Mouse (Mus musculus): Measurements from ENCODE around the gene Bin2. TPM values are rescaled to one million over a fixed set of nuclear protein-coding genes. Genes with fewer than 3 reads are reported as not detected.
A peak's percentile ranks its signal among the peaks of the same experiment; 100 is the strongest.
"Not testable (repeated sequence)": the region's sequence is repeated elsewhere in the genome, so short reads cannot be mapped to it uniquely, and the experiment has no call there.

The Bin2 gene
- total and polyA plus RNA-seq, 2 experiments from 2014 or later: 1.2 to 2.7 TPM

GRCm38 (mm10) chr15:100613584-100613983 lies 55.8 kb downstream of the Bin2 start:
- H3K36me3 ChIP-seq (ENCODE audit: insufficient read depth, low read length): peaks cover 6% of the 10 kb centered on the region
- peak; percentile 91 for TF ChIP-seq CTCF (IDR thresholded peaks at IDR 0.05)
- H3K4me3 ChIP-seq (ENCODE audit: low read depth, low read length): no peak overlapping the region
- no peak overlapping the region; the same call in 1 of the 2 replicates for H3K27ac ChIP-seq (ENCODE audit: low read depth, low read length)
- H3K9ac ChIP-seq (replicated peaks; ENCODE audit: low read length, poor library complexity, severe bottlenecking): no peak overlapping the region
- DNase-seq (ENCODE audit: low spot score) (peak; percentile 79), ATAC-seq (ENCODE audit: low FRiP score) (no peak)
- peak overlapping the region; percentile 38 for H3K4me2 ChIP-seq (ENCODE audit: low read depth, low read length, poor library complexity, severe bottlenecking)
- no peaks in the 10 kb centered on the region for H3K27me3 ChIP-seq (ENCODE audit: insufficient read depth, low read length)
- H3K9me3 ChIP-seq (ENCODE audit: low read length): no peaks in the 10 kb centered on the region
- 8% methylated on average over 16 of the region's 16 CpGs for WGBS
- H3K4me1 ChIP-seq (ENCODE audit: insufficient read depth, low read length): 0 out of 2 replicates have a peak, but pooled peaks cover 4% of the 10 kb centered on the region

- no peak overlapping the region for H3K9ac ChIP-seq (replicated peaks; ENCODE audit: low read length, poor library complexity, severe bottlenecking)
- H3K4me3 ChIP-seq (ENCODE audit: low read depth, low read length): no peak overlapping the region
- TF ChIP-seq CTCF (IDR thresholded peaks at IDR 0.05): peak; percentile 42
- WGBS: 69% methylated on average over 2 of the region's 2 CpGs
- ATAC-seq (ENCODE audit: low FRiP score) (no peak), DNase-seq (ENCODE audit: low spot score) (no peak)
- H3K27ac ChIP-seq (ENCODE audit: low read depth, low read length): no peak overlapping the region
- H3K27me3 ChIP-seq (ENCODE audit: insufficient read depth, low read length): no peaks in the 10 kb centered on the region
- 0 out of 2 replicates have a peak, but pooled peaks cover 4% of the 10 kb centered on the region for H3K4me1 ChIP-seq (ENCODE audit: insufficient read depth, low read length)
- H3K4me2 ChIP-seq (ENCODE audit: low read depth, low read length, poor library complexity, severe bottlenecking): no peak overlapping the region
- H3K9me3 ChIP-seq (ENCODE audit: low read length): no peaks in the 10 kb centered on the region
- no peaks in the 10 kb centered on the region for H3K36me3 ChIP-seq (ENCODE audit: insufficient read depth, low read length)
These were observed 56.9 kb downstream of the Bin2 start for GRCm38 (mm10) chr15:100612432-100612831.

- H3K27ac ChIP-seq (ENCODE audit: low read depth, low read length): no peak overlapping the region
- H3K9ac ChIP-seq (replicated peaks; ENCODE audit: low read length, poor library complexity, severe bottlenecking): no peak overlapping the region
- H3K4me2 ChIP-seq (ENCODE audit: low read depth, low read length, poor library complexity, severe bottlenecking): no peak overlapping the region
- no peak for DNase-seq (ENCODE audit: low spot score)
- TF ChIP-seq CTCF (IDR thresholded peaks at IDR 0.05): no peak
- H3K27me3 ChIP-seq (ENCODE audit: insufficient read depth, low read length): no peaks in the 10 kb centered on the region
- no peaks in the 10 kb centered on the region for H3K9me3 ChIP-seq (ENCODE audit: low read length)
- 0 out of 2 replicates have a peak, but pooled peaks cover 4% of the 10 kb centered on the region for H3K4me1 ChIP-seq (ENCODE audit: insufficient read depth, low read length)
- no peak overlapping the region for H3K4me3 ChIP-seq (ENCODE audit: low read depth, low read length)
- no peaks in the 10 kb centered on the region for H3K36me3 ChIP-seq (ENCODE audit: insufficient read depth, low read length)
- 89% methylated on average over 7 of the region's 7 CpGs for WGBS
- no peak for ATAC-seq (ENCODE audit: low FRiP score)
These were observed 57.4 kb downstream of the Bin2 start for GRCm38 (mm10) chr15:100611951-100612350.

- H3K9me3 ChIP-seq (ENCODE audit: low read length); ATAC-seq (ENCODE audit: low FRiP score); H3K4me1 ChIP-seq (ENCODE audit: insufficient read depth, low read length); H3K27me3 ChIP-seq (ENCODE audit: insufficient read depth, low read length); DNase-seq (ENCODE audit: low spot score); H3K9ac ChIP-seq (replicated peaks; ENCODE audit: low read length, poor library complexity, severe bottlenecking); H3K4me3 ChIP-seq (ENCODE audit: low read depth, low read length); H3K27ac ChIP-seq (ENCODE audit: low read depth, low read length); H3K36me3 ChIP-seq (ENCODE audit: insufficient read depth, low read length); H3K4me2 ChIP-seq (ENCODE audit: low read depth, low read length, poor library complexity, severe bottlenecking): not testable (repeated sequence)
- peak; percentile 21; the same call in 1 of the 2 replicates for TF ChIP-seq CTCF (IDR thresholded peaks at IDR 0.05)
- 93% methylated on average over 8 of the region's 8 CpGs for WGBS
These were observed 62.7 kb downstream of the Bin2 start for GRCm38 (mm10) chr15:100606677-100607076.

GRCm38 (mm10) chr15:100601669-100602068 lies 67.7 kb downstream of the Bin2 start:
- H3K27ac ChIP-seq (ENCODE audit: low read depth, low read length): no peak overlapping the region
- WGBS: 65% methylated on average over 3 of the region's 3 CpGs
- TF ChIP-seq CTCF (IDR thresholded peaks at IDR 0.05): no peak
- no peaks in the 10 kb centered on the region for H3K9me3 ChIP-seq (ENCODE audit: low read length)
- H3K36me3 ChIP-seq (ENCODE audit: insufficient read depth, low read length): no peaks in the 10 kb centered on the region
- ATAC-seq (ENCODE audit: low FRiP score) (no peak), DNase-seq (ENCODE audit: low spot score) (no peak)
- no peaks in the 10 kb centered on the region; the same call in 1 of the 2 replicates for H3K4me1 ChIP-seq (ENCODE audit: insufficient read depth, low read length)
- no peak overlapping the region for H3K9ac ChIP-seq (replicated peaks; ENCODE audit: low read length, poor library complexity, severe bottlenecking)
- no peaks in the 10 kb centered on the region for H3K27me3 ChIP-seq (ENCODE audit: insufficient read depth, low read length)
- no peak overlapping the region for H3K4me2 ChIP-seq (ENCODE audit: low read depth, low read length, poor library complexity, severe bottlenecking)
- no peak overlapping the region for H3K4me3 ChIP-seq (ENCODE audit: low read depth, low read length)

- Histone ChIP-seq H3K4me2 (ENCODE audit: low read depth, low read length, poor library complexity, severe bottlenecking) (peak overlapping the region; percentile 80), H3K36me3 (ENCODE audit: insufficient read depth, low read length) (no peaks in the 10 kb centered on the region), H3K27me3 (ENCODE audit: insufficient read depth, low read length) (no peaks in the 10 kb centered on the region), H3K27ac (ENCODE audit: low read depth, low read length) (no peak overlapping the region; the same call in 1 of the 2 replicates), H3K9me3 (ENCODE audit: low read length) (no peaks in the 10 kb centered on the region), H3K9ac (replicated peaks; ENCODE audit: low read length, poor library complexity, severe bottlenecking) (0 out of 2 replicates have a peak overlapping the region, but pooled peaks have one; percentile 99), H3K4me3 (ENCODE audit: low read depth, low read length) (peak overlapping the region; percentile 85; the same call in 1 of the 2 replicates), H3K4me1 (ENCODE audit: insufficient read depth, low read length) (no peaks in the 10 kb centered on the region; the same call in 1 of the 2 replicates)
- ATAC-seq (ENCODE audit: low FRiP score) (no peak), DNase-seq (ENCODE audit: low spot score) (no peak)
- 21% methylated on average over 21 of the region's 21 CpGs for WGBS
- no peak for TF ChIP-seq CTCF (IDR thresholded peaks at IDR 0.05)
These were observed 68.6 kb downstream of the Bin2 start for GRCm38 (mm10) chr15:100600696-100601272.
